Mouse (Mus musculus) heart, postnatal 0 days (tissue): ENCODE measurements around the gene Nfe2l3.

Experiments
- CTCF ChIP-seq: IDR thresholded peaks from 2 replicates; pipeline ENCODE4 v1.5.1; 2016; ENCODE audit warnings: antibody characterized with exemption, control low read depth, low read depth
- EP300 ChIP-seq: IDR thresholded peaks from 2 replicates; pipeline ENCODE4 v1.6.1; 2016; ENCODE audit warnings: antibody characterized with exemption, low read depth

- TF ChIP-seq CTCF (no peak), EP300 (no peak)
These were observed 38.1 kb downstream of the Nfe2l3 start, which contains the start of gene Cbx3 for GRCm38 (mm10) chr6:51470311-51471178.
